Mouse (Mus musculus): Measurements from ENCODE around the gene Rgs10. TPM values are rescaled to one million over a fixed set of nuclear protein-coding genes. Genes with fewer than 3 reads are reported as not detected.
"Not testable (repeated sequence)": the region's sequence is repeated elsewhere in the genome, so short reads cannot be mapped to it uniquely, and the experiment has no call there.

Rgs10 gene
- total RNA-seq, 2 experiments from 2014 or later, result 10.7 to 11.8 TPM

DNA sequence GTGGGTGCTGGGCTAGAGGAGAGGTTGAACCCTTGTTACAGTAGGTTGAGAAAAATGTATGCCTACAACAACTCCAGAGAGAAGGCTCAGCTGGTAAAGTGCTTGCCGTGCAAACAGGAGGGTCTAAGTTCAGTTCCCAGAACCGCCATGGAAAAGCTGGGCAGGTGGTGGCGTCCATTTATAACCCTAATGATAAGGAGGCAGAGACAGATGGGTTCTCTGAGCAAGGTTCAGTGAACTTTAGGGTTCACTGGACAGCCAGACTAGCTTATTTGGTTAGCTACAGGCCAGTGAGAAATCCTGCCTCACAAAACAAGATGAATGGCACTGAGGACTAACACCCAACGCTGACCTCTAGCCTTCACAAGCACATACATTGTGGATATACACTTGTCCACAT is 68.8 kb downstream of the Rgs10 start:
- no peak for DNase-seq (ENCODE audit: low spot score)
- intact Hi-C loops (cut with DNase I), result no loop called here

DNA sequence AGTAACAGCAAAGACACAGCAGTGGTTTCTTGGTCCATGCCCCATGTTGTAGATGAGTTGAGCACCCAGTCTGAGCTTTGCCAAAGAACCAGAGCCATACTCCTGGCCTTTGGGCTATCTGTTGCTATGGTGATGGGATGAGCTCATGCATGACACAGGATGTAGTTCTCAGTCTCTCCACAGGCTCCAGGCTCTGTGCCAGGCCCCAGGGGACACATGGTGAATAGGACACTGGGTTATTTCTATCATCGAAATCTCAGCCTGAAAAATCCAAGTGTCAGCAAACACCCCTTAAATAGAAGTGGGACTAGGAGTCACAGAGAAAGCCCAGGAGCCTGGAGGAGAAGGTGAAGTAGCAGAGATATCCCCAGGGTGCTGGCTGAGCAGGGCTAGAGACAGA is 70.0 kb downstream of the Rgs10 start:
- peak; percentile 47 for DNase-seq (ENCODE audit: low spot score)
- intact Hi-C loops (cut with DNase I), result no loop called here

DNA sequence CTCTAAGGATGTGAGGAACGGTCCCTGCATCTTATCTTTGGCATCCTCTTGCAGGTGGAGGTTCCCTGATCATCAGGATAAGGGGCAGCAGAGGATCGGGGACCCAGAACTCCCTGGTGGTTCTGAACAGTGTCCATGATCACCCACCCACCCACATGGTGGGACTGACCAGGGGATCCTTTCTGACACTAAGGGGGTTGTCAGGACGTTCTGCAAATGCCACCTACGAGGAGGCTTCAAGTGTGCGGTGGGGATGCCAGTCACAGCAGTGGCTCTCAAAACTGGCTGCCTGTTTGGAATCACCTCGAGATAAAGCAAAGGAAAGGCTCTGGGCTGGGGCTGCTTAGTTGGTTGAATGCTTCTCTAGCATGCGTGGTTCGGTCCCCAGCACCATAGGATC is 71.6 kb downstream of the Rgs10 start:
- intact Hi-C loops (cut with DNase I), result no loop called here

DNA sequence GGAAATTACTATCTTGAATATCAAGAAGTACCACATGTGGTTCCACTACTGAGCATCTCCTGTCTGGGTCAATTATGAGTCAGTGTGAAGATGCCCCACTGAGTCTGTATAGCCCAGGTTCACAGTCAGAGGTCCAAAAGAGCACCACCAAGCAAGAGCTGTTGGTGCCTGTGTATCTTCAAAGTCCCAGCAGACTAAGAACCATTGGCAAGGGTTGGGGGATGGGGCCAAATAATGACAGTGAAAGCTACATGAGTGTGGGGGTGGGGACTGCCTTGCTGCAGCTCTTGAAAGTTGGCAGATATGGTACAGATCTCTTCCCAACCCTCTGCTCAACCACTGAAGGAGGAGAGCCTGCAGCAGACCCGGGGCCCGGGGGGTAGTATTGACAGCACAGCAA is 72.0 kb downstream of the Rgs10 start:
- intact Hi-C loops (cut with DNase I), result no loop called here

More for the DNA sequence above, 71.6 kb downstream of the Rgs10 start:
- DNase-seq (ENCODE audit: low spot score), result no peak

DNA sequence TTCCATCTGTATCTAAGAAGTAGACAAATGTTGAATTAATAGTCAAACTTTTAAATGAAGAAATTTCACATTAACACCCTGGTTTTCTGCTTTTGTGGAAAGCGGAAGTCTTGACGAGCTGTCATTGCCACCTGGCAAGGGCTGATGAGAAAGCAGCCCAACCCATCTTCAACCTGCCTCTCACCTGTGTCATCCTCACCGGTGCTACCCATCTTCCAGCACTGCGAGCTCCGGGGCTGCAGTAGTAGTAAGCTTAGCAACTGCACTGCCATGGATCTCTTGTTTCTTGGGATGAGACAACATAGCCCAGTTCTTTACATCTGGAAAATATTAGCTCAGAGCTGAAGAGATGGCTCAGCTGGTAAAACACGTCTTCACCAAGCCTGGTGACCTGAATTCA is 72.9 kb downstream of the Rgs10 start:
- DNase-seq (ENCODE audit: low spot score), result no peak
- intact Hi-C loops (cut with DNase I), result loop anchor here (2.0 kb wide), 3 partner anchors 41 to 109 kb away; partner anchors contain the start of gene Armc5

More for the DNA sequence above, 72.0 kb downstream of the Rgs10 start:
- DNase-seq (ENCODE audit: low spot score), result no peak

DNA sequence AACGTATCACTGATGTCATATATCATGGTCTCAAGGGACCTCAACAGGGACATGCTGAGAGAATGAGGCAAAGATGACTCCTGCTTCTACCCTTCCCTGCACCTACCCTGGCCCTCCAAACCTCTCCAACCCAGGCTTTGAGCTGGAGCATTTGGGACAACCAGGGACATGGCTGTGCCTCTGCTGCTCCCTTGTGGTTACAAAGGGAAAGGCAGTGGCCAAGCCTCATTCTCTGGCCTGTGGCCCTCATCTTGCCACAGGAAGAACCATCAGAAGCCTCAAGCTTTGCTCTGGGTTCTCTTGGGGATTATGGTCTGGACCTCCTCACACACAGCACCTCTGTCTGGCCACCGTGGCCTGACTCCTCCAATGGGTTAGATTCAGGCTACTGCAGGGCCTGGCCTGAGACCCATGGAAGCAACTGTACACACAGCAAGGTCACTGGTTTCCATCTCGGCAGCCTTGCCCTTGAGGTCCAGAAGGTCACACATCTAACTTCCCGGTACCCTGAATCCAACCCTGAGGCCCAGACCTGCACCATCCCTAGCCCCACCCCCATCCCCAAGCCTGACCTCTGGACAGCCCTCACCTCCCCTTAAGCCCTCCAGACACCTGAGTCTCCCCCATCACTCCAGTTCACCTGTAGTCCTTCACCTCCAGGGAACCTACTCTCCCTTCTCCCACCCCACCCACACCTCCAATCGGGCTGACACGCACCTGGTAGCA is 73.5 kb downstream of the Rgs10 start:
- DNase-seq (ENCODE audit: low spot score), result peak; percentile 57
- intact Hi-C loops (cut with DNase I), result loop anchor here (2.0 kb wide), 3 partner anchors 40 to 108 kb away; partner anchors contain the start of gene Armc5

DNA sequence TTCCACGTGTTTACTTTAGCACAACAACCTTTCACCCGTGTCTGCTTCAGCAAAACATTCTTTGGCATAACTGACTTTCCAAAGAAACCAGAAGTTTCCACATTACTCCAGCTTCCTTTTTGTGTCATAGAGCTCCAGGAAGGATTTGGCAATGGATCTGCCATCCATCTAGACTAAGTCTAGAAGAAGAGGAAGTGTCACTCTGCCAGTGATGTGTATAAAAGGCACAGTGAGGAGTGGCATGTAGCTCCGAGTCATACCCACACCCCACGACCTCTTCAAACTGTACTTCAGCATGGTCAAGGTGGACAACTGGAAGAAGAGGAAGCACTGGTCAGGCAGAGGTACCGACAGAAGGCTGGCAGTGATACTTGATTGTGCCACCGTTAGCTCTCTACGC is 74.1 kb downstream of the Rgs10 start:
- intact Hi-C loops (cut with DNase I), result loop anchor here (2.0 kb wide), 3 partner anchors 40 to 108 kb away; partner anchors contain the start of gene Armc5
- no peak for DNase-seq (ENCODE audit: low spot score)

DNA sequence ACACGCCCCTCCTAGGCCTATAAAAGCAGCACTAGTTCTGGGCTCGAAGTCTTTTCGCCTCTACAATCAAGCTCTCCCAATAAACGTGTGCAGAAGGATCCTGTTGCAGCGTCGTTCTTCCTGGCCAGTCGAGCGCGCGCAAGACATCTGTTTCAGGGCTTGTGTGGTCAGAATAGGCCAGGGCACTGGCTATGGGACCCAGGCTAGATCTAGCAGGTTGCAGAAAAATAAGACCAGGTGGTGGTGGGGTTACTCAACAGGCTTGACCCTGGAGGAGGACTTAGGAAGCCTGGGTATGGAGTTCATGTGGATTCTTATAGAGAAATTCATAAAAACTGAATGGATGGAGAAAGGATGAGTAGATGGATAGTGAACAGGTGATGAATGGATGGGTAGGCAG is 75.9 kb downstream of the Rgs10 start:
- DNase-seq (ENCODE audit: low spot score); intact Hi-C loops (cut with DNase I): not testable (repeated sequence)

DNA sequence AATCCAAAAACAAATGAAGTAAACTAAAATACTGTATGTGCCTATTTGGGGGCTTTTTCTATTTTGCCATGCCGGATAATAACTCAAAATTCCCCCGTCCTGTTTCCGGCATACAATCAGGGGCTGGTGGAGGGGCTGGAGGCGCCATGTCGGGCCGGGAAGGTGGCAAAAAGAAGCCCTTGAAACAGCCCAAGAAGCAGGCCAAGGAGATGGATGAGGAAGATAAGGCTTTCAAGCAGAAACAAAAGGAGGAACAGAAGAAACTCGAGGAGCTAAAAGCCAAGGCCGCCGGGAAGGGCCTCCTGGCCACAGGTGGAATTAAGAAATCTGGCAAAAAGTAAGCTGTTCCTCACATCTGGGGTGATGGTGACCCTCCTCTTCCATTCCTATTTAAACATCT is 78.2 kb downstream of the Rgs10 start:
- DNase-seq (ENCODE audit: low spot score); intact Hi-C loops (cut with DNase I): not testable (repeated sequence)

DNA sequence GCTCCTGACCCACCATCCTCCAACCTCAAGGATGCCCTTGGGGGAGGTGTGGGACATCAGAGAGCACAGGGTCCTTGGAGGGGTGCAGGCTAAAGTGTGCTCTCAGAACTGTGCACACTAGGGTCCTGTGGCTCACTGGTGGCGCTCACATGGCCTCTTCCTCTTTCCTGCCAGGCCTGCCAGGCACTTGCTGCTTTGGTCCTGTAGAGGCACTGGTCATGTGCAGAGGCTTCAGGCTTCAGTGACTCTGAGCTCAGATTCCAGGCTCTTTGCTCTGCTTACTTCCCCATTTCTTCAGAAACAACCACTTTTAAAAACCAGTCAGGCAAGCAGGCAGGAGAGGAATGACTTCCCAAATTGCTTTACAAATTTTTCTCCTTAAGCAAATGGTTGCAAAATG is 85.7 kb downstream of the Rgs10 start:
- intact Hi-C loops (cut with DNase I), result loop anchor here (10.0 kb wide), 1 partner anchor 468 kb away; no protein-coding TSS in a partner anchor

DNA sequence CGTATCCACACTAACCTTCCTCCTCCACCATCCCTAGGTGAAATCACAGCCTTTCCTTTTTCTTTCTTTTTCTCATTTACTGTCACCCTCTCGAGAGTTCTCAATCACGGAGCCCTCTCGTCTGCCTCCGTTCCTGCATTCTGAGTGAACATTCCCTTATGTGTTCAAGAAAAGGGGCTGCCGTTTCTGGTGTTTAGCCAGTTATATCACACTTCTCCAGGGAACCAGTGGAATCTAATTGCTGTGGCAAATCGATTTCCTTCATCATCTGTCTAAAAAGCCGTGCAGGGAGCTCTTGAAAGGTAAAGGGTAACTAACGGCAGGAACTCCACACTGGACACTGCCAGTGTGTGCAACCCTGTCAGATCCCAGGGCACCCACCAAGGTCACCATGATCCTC is 87.6 kb downstream of the Rgs10 start:
- no peak for DNase-seq (ENCODE audit: low spot score)
- intact Hi-C loops (cut with DNase I), result loop anchor here (10.0 kb wide), 1 partner anchor 466 kb away; no protein-coding TSS in a partner anchor

More for the DNA sequence above, 85.7 kb downstream of the Rgs10 start:
- no peak for DNase-seq (ENCODE audit: low spot score)

DNA sequence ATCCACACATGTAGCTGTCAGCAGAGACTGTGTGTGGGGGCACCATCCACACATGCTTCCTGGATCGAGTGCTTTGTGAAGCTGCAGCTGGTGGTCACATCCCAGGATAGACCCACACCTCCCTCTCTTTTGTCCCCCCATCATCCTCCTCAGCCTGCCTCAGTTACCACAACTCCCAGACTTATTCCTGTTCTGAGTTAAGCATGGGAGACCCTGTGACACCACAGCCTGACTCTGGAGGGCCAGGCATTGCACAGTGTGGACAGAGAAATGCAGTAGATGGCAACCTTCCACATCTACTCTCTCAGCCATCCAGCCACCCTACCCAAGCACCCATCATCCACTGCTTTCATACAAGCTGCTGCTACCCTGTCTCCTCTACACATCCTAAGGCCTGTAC is 93.6 kb downstream of the Rgs10 start:
- no peak for DNase-seq (ENCODE audit: low spot score)

More for the DNA sequence above, 93.6 kb downstream of the Rgs10 start:
- intact Hi-C loops (cut with DNase I), result no loop called here

Other genes with a start within 250 kb of the Rgs10 start
- gene Cox6a2, start 212.4 kb downstream of the Rgs10 start, total RNA-seq (2021), result 1,000 to 10,000 TPM; 2,394 to 2,415 TPM
- gene Armc5, start 181.4 kb downstream of the Rgs10 start, total RNA-seq (2021), result 1 to 10 TPM; 6.8 to 7.2 TPM
- 1 to 10 TPM; 3.3 to 3.4 TPM for gene 9130023H24Rik, start 180.7 kb downstream of the Rgs10 start, total RNA-seq (2021)
- gene Tgfb1i1, start 171.9 kb downstream of the Rgs10 start, total RNA-seq (2021), result 10 to 100 TPM; 19.6 to 22.5 TPM
- gene Slc5a2, start 153.1 kb downstream of the Rgs10 start, total RNA-seq (2021), result not detected
- 1 to 10 TPM; 6.1 to 6.4 TPM for gene BC017158, start 120.6 kb downstream of the Rgs10 start, total RNA-seq (2021)
- gene Tial1, start 43.0 kb upstream of the Rgs10 start, total RNA-seq (2021), result 10 to 100 TPM; 42.0 to 45.4 TPM
- 100 to 1,000 TPM; 220 to 262 TPM for gene Bag3, start 104.9 kb upstream of the Rgs10 start, total RNA-seq (2021)
- 1 to 10 TPM; 5.1 to 5.8 TPM for gene Inpp5f, start 192.6 kb upstream of the Rgs10 start, total RNA-seq (2021)

All from heart, postnatal 25 days (tissue).